In the genomic region with DNA sequence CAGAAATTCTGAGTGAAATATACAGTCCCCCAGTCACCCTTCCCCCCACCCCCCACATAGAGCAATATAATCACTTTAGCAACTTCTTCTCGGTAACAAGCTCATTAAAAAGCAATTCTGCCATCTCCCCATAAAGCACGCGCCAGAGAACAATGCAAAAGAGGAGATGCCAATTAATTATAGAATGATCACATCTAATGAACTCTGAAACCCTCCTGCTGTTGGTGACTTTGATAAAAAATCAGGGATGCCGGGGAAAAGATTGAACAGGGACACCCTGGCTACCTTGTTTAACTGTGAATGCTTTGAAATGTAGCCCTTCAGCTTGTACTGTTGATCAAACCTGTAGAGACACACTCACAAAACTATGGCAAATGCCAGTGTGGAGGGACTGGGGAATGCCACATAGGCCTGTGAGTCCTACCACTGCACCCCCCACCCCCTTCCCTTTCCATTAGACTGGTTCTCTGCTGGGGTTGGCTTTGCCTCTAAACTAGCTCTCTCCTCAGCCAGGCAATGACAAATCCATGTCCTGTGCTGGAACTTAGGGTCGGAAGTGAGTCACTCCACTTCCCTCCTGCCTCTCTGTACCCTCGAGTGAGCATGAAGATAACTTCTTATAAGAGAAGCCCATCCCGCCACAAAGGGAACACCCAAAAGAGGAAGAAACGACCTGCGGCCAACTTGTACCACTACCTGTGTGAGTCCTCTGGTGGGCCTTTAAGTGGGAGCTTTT, we compare ENCODE assay signal across 9 mouse cellular contexts. TPM values are rescaled to one million over a fixed set of nuclear protein-coding genes. Genes with fewer than 3 reads are reported as not detected.
DNase-seq lines count a peak whose midpoint lies in the region; ATAC-seq lines count a peak whose summit lies in the region.
"Had no signal": no experiment of that assay in that cellular context is flagged by ENCODE, and none has a peak within 500 bp of the region (broad histone marks: within the 10 kb centered on the region; RNA-seq: fewer than 3 reads in every experiment).

No protein-coding gene starts in this region.

- H3K9me3 ChIP-seq in erythroblast, embryonic 14.5 days (ENCODE audit: control insufficient read depth, low read length): no peaks in the 10 kb centered on the region
- no peaks in the 10 kb centered on the region for H3K9me3 ChIP-seq in heart, embryonic 13.5 days
- no peaks in the 10 kb centered on the region for H3K9me3 ChIP-seq in liver, embryonic 13.5 days (replicated peaks)
- H3K9me3 ChIP-seq: neural tube, embryonic 12.5 days had no signal

- peak overlapping the region; percentile 51 for H3K4me3 ChIP-seq in erythroblast, embryonic 14.5 days (replicated peaks)
- H3K4me3 ChIP-seq in heart, embryonic 13.5 days: no peak overlapping the region
- peak overlapping the region; percentile 39 for H3K4me3 ChIP-seq in liver, embryonic 13.5 days (replicated peaks)
- H3K4me3 ChIP-seq: neural tube, embryonic 12.5 days had no signal

- H3K4me2 ChIP-seq in heart, embryonic 13.5 days: 0 out of 2 replicates have a peak overlapping the region, but pooled peaks have one; percentile 0
- peak overlapping the region; percentile 60 for H3K4me2 ChIP-seq in liver, embryonic 13.5 days
- H3K4me2 ChIP-seq: neural tube, embryonic 12.5 days had no signal

- H3K4me1 ChIP-seq in erythroblast, embryonic 14.5 days (ENCODE audit: control insufficient read depth): peaks cover 22% of the 10 kb centered on the region
- peaks cover 42% of the 10 kb centered on the region for H3K4me1 ChIP-seq in heart, embryonic 13.5 days
- H3K4me1 ChIP-seq in liver, embryonic 13.5 days (replicated peaks): peaks cover 48% of the 10 kb centered on the region

- no peak overlapping the region for H3K9ac ChIP-seq in heart, embryonic 13.5 days
- peak overlapping the region; percentile 45 for H3K9ac ChIP-seq in liver, embryonic 13.5 days
- H3K9ac ChIP-seq: neural tube, embryonic 12.5 days had no signal

- no peak for ATAC-seq in erythroblast, adult 5-6 weeks (replicated peaks; ENCODE audit: low FRiP score, poor library complexity, severe bottlenecking)
- ATAC-seq in heart, embryonic 13.5 days (ENCODE audit: extremely low read depth, insufficient number of reproducible peaks, low FRiP score, low TSS enrichment): no peak
- peak; percentile 48 for ATAC-seq in liver, embryonic 13.5 days (ENCODE audit: low read depth)
- ATAC-seq in inflammation-experienced regulatory T-cells, adult 6 months: no peak

- peak; percentile 71 for DNase-seq in Muller cell, postnatal 12 days (ENCODE audit: inconsistent ontology term)
- DNase-seq in liver, embryonic 13.5 days: no peak
- DNase-seq in adipocyte (ENCODE audit: low spot score): no peak
- DNase-seq in thymus, postnatal 4 days: no peak

- H3K36me3 ChIP-seq in erythroblast, embryonic 14.5 days (ENCODE audit: control insufficient read depth): peaks cover 3% of the 10 kb centered on the region; the same call in 1 of the 2 replicates
- peaks cover 49% of the 10 kb centered on the region for H3K36me3 ChIP-seq in heart, embryonic 13.5 days
- peaks cover 7% of the 10 kb centered on the region; the same call in 1 of the 2 replicates for H3K36me3 ChIP-seq in liver, embryonic 13.5 days

- WGBS in heart, embryonic 13.5 days: 71% methylated on average over 9 of the region's 9 CpGs
- WGBS in liver, embryonic 13.5 days (ENCODE audit: insufficient replicate concordance): 44% methylated on average over 9 of the region's 9 CpGs

- no peaks in the 10 kb centered on the region for H3K27me3 ChIP-seq in erythroblast, embryonic 14.5 days (ENCODE audit: control insufficient read depth)
- no peaks in the 10 kb centered on the region for H3K27me3 ChIP-seq in heart, embryonic 13.5 days (replicated peaks)
- no peaks in the 10 kb centered on the region for H3K27me3 ChIP-seq in liver, embryonic 13.5 days
- H3K27me3 ChIP-seq: neural tube, embryonic 12.5 days had no signal

- no peak overlapping the region for H3K27ac ChIP-seq in heart, embryonic 13.5 days (replicated peaks)
- H3K27ac ChIP-seq in liver, embryonic 13.5 days: no peak overlapping the region
- H3K27ac ChIP-seq: neural tube, embryonic 12.5 days had no signal

RNA-seq across cellular contexts. Expression of a gene that starts 43.9 kb away (rescaled TPM):
- polyA plus RNA-seq in erythroblast, embryonic 14.5 days (2012): under 0.01 and 0.05 TPM in 2 replicates
- total RNA-seq in erythroblast, adult 5-6 weeks (2015; ENCODE audit: low replicate concordance): 6.1 and 7.3 TPM in 2 replicates
- total RNA-seq in erythroblast, adult 5-6 weeks (2017; ENCODE audit: low replicate concordance): 2.4 and 4.1 TPM in 2 replicates
- 17.8 and 17.9 TPM in 2 replicates for polyA plus RNA-seq in heart, embryonic 13.5 days (2015; fragmentation: Nextera tagmentation; extraction: Ambion mirVana)
- polyA plus RNA-seq in liver, embryonic 13.5 days (2015; fragmentation: Nextera tagmentation; extraction: Ambion mirVana): 5.6 and 7.3 TPM in 2 replicates
- 10 to 100 TPM in 2 of 3 experiments, 1 to 10 TPM in 1; 6.6 to 22.4 (median 21.6) TPM for polyA plus RNA-seq in inflammation-experienced regulatory T-cells, adult 6 months (2017; shearing (Covaris generic))
